Mouse (Mus musculus): ENCODE results near the gene Rp9. TPM values are rescaled to one million over a fixed set of nuclear protein-coding genes. Genes with fewer than 3 reads are reported as not detected.

Rp9 gene
- polyA plus RNA-seq, 1 experiment: 65.4 TPM

- Histone ChIP-seq H3K27ac (ENCODE audit: insufficient read depth, low read depth, low read length) (peak overlapping the region; percentile 85), H3K4me1 (ENCODE audit: control insufficient read depth, insufficient read depth, low read length) (peaks cover 26% of the 10 kb centered on the region), H3K4me3 (ENCODE audit: insufficient read depth, low read length) (peak overlapping the region; percentile 100)
- TF ChIP-seq POLR2A (IDR thresholded peaks at IDR 0.05; ENCODE audit: borderline replicate concordance, low read depth, low read length) (no peak), CTCF (IDR thresholded peaks at IDR 0.05; ENCODE audit: low read depth, low read length) (no peak)
Measured at GRCm38 (mm10) chr9:22387901-22388300, 81.6 kb downstream of the Rp9 start.

GRCm38 (mm10) chr9:22385890-22386289 lies 83.7 kb downstream of the Rp9 start:
- peaks cover 26% of the 10 kb centered on the region for H3K4me1 ChIP-seq (ENCODE audit: control insufficient read depth, insufficient read depth, low read length)
- no peak for TF ChIP-seq POLR2A (IDR thresholded peaks at IDR 0.05; ENCODE audit: borderline replicate concordance, low read depth, low read length)
- TF ChIP-seq CTCF (IDR thresholded peaks at IDR 0.05; ENCODE audit: low read depth, low read length): no peak
- H3K27ac ChIP-seq (ENCODE audit: insufficient read depth, low read depth, low read length): no peak overlapping the region
- H3K4me3 ChIP-seq (ENCODE audit: insufficient read depth, low read length): no peak overlapping the region

- Histone ChIP-seq H3K4me1 (ENCODE audit: control insufficient read depth, insufficient read depth, low read length) (peaks cover under 1% of the 10 kb centered on the region; the same call in 1 of the 2 replicates), H3K27ac (ENCODE audit: insufficient read depth, low read depth, low read length) (no peak overlapping the region), H3K4me3 (ENCODE audit: insufficient read depth, low read length) (no peak overlapping the region)
- TF ChIP-seq POLR2A (IDR thresholded peaks at IDR 0.05; ENCODE audit: borderline replicate concordance, low read depth, low read length) (no peak), CTCF (IDR thresholded peaks at IDR 0.05; ENCODE audit: low read depth, low read length) (no peak)
Measured at GRCm38 (mm10) chr9:22376086-22376485, 93.5 kb downstream of the Rp9 start.

GRCm38 (mm10) chr9:22372760-22373159 lies 96.8 kb downstream of the Rp9 start:
- no peak overlapping the region for H3K4me3 ChIP-seq (ENCODE audit: insufficient read depth, low read length)
- TF ChIP-seq CTCF (IDR thresholded peaks at IDR 0.05; ENCODE audit: low read depth, low read length): no peak
- TF ChIP-seq POLR2A (IDR thresholded peaks at IDR 0.05; ENCODE audit: borderline replicate concordance, low read depth, low read length): no peak
- peaks cover 17% of the 10 kb centered on the region for H3K4me1 ChIP-seq (ENCODE audit: control insufficient read depth, insufficient read depth, low read length)
- no peak overlapping the region for H3K27ac ChIP-seq (ENCODE audit: insufficient read depth, low read depth, low read length)

GRCm38 (mm10) chr9:22368030-22368429 lies 101.5 kb downstream of the Rp9 start:
- TF ChIP-seq CTCF (IDR thresholded peaks at IDR 0.05; ENCODE audit: low read depth, low read length) (no peak), POLR2A (IDR thresholded peaks at IDR 0.05; ENCODE audit: borderline replicate concordance, low read depth, low read length) (no peak)
- Histone ChIP-seq H3K4me1 (ENCODE audit: control insufficient read depth, insufficient read depth, low read length) (peaks cover 33% of the 10 kb centered on the region), H3K4me3 (ENCODE audit: insufficient read depth, low read length) (peak overlapping the region; percentile 1; the same call in 1 of the 2 replicates), H3K27ac (ENCODE audit: insufficient read depth, low read depth, low read length) (peak overlapping the region; percentile 67)

GRCm38 (mm10) chr9:22366621-22367020 lies 102.9 kb downstream of the Rp9 start:
- Histone ChIP-seq H3K4me3 (ENCODE audit: insufficient read depth, low read length) (no peak overlapping the region), H3K27ac (ENCODE audit: insufficient read depth, low read depth, low read length) (0 out of 2 replicates have a peak overlapping the region, but pooled peaks have one; percentile 24), H3K4me1 (ENCODE audit: control insufficient read depth, insufficient read depth, low read length) (peaks cover 33% of the 10 kb centered on the region)
- TF ChIP-seq CTCF (IDR thresholded peaks at IDR 0.05; ENCODE audit: low read depth, low read length) (no peak), POLR2A (IDR thresholded peaks at IDR 0.05; ENCODE audit: borderline replicate concordance, low read depth, low read length) (no peak)

- Histone ChIP-seq H3K27ac (ENCODE audit: insufficient read depth, low read depth, low read length) (no peak overlapping the region), H3K4me3 (ENCODE audit: insufficient read depth, low read length) (no peak overlapping the region), H3K4me1 (ENCODE audit: control insufficient read depth, insufficient read depth, low read length) (peaks cover 33% of the 10 kb centered on the region)
- TF ChIP-seq CTCF (IDR thresholded peaks at IDR 0.05; ENCODE audit: low read depth, low read length) (no peak), POLR2A (IDR thresholded peaks at IDR 0.05; ENCODE audit: borderline replicate concordance, low read depth, low read length) (no peak)
Measured at GRCm38 (mm10) chr9:22366221-22366620, 103.3 kb downstream of the Rp9 start.

Other genes starting within 250 kb of the Rp9 start
- 19.4 and 26.0 TPM in 2 replicates for gene Zfp809, start 244.0 kb downstream of the Rp9 start, polyA plus RNA-seq (2012; ENCODE audit: insufficient read depth, insufficient read length, missing spikeins)
- 0.31 TPM in 1 of 2 replicates, not detected in the other for gene Zfp599, start 209.8 kb downstream of the Rp9 start, polyA plus RNA-seq (2012; ENCODE audit: insufficient read depth, insufficient read length, missing spikeins)
- gene Zfp810, start 162.1 kb downstream of the Rp9 start, polyA plus RNA-seq (2012; ENCODE audit: insufficient read depth, insufficient read length, missing spikeins): 10.7 TPM in 2 replicates
- 34.5 and 34.8 TPM in 2 replicates for gene Anln, start 80.6 kb downstream of the Rp9 start, polyA plus RNA-seq (2012; ENCODE audit: insufficient read depth, insufficient read length, missing spikeins)
- 0.13 TPM in 1 of 2 replicates, not detected in the other for gene 9530077C05Rik, start 58.2 kb downstream of the Rp9 start, polyA plus RNA-seq (2012; ENCODE audit: insufficient read depth, insufficient read length, missing spikeins)
- not detected in 2 replicates for gene Gm17545, start 15.5 kb downstream of the Rp9 start, polyA plus RNA-seq (2012; ENCODE audit: insufficient read depth, insufficient read length, missing spikeins)
- 13.4 and 14.5 TPM in 2 replicates for gene Bbs9, start 6.0 kb upstream of the Rp9 start, polyA plus RNA-seq (2012; ENCODE audit: insufficient read depth, insufficient read length, missing spikeins)